Mouse (Mus musculus) cerebellum, adult 2 months (tissue): ENCODE measurements around the gene Aurkb.

Source experiments
- CTCF ChIP-seq: fragments of 200-500 bp; IDR thresholded peaks from 2 replicates; pipeline ENCODE4 v1.5.1; 2011; ENCODE audit warnings: low read depth, mild to moderate bottlenecking, control low read depth, low read length, moderate library complexity, borderline replicate concordance; ENCODE audit not compliant: insufficient read depth
- POLR2A ChIP-seq: fragments of 200-500 bp; IDR thresholded peaks from 2 replicates; pipeline ENCODE4 v1.6.1; 2011; ENCODE audit warnings: low read length, control low read depth, borderline replicate concordance; ENCODE audit not compliant: insufficient read depth

- TF ChIP-seq POLR2A (no peak), CTCF (no peak)
Measured at GRCm38 (mm10) chr11:69075764-69076479, 30.5 kb downstream of the Aurkb start.
